Mouse (Mus musculus) myocyte (in vitro differentiated cells): ENCODE results near the gene Klrg2. TPM values are rescaled to one million over a fixed set of nuclear protein-coding genes. Genes with fewer than 3 reads are reported as not detected.

Experiments used
- H3K27me3 ChIP-seq: one replicate; pipeline ENCODE4 v1.6.1; 2011; ENCODE audit not compliant: control insufficient read depth, insufficient read depth, insufficient read length
- H3K36me3 ChIP-seq: one replicate; pipeline ENCODE4 v1.6.1; 2011; ENCODE audit not compliant: control insufficient read depth, insufficient read depth
- H3K4me2 ChIP-seq: one replicate; pipeline ENCODE4 v1.6.1; 2011; ENCODE audit warnings: low read depth, control low read depth
- H3K4me3 ChIP-seq: one replicate; pipeline ENCODE4 v1.5.1; 2011; ENCODE audit warnings: mild to moderate bottlenecking, control low read depth, moderate library complexity
- H3K79me2 ChIP-seq: one replicate; pipeline ENCODE4 v1.6.1; 2011; ENCODE audit not compliant: control insufficient read depth, insufficient read depth
- H3ac ChIP-seq: one replicate; pipeline ENCODE4 v1.6.1; 2011; ENCODE audit not compliant: control insufficient read depth, insufficient read length
- CEBPB ChIP-seq: IDR thresholded peaks from 2 replicates; pipeline ENCODE4 v1.6.1; 2011; ENCODE audit warnings: mild to moderate bottlenecking, moderate library complexity; ENCODE audit not compliant: poor library complexity, insufficient read depth, severe bottlenecking
- E2F4 ChIP-seq: IDR thresholded peaks from one replicate; pipeline ENCODE4 v1.6.1; 2011; ENCODE audit warnings: mild to moderate bottlenecking, control low read depth, moderate library complexity; ENCODE audit not compliant: insufficient read depth
- MAX ChIP-seq: IDR thresholded peaks from one replicate; pipeline ENCODE4 v1.6.1; 2011; ENCODE audit warnings: low read depth, mild to moderate bottlenecking, control low read depth
- MYOD1 ChIP-seq, 3 experiments: IDR thresholded peaks; one replicate each; pipeline ENCODE4 v1.6.1; 2011; ENCODE audit warnings: control low read depth in 2 of 3, low read depth in 2 of 3, mild to moderate bottlenecking in 2 of 3, moderate library complexity in 1 of 3; ENCODE audit not compliant: insufficient read length in 2 of 3, control insufficient read depth in 1 of 3
- MYOG ChIP-seq, 3 experiments: IDR thresholded peaks; one replicate each; pipeline ENCODE4 v1.6.1; 2011; ENCODE audit warnings: control low read depth in 2 of 3, low read depth in 2 of 3, mild to moderate bottlenecking in 2 of 3; ENCODE audit not compliant: insufficient read length in 2 of 3, control insufficient read depth in 1 of 3, insufficient read depth in 1 of 3
- POLR2A ChIP-seq: IDR thresholded peaks from one replicate; pipeline ENCODE4 v1.6.1; 2011; ENCODE audit warnings: low read depth, mild to moderate bottlenecking, control low read depth, moderate library complexity; ENCODE audit not compliant: insufficient read length
- POLR2AphosphoS2 ChIP-seq: IDR thresholded peaks from one replicate; pipeline ENCODE4 v1.6.1; 2011; ENCODE audit warnings: low read depth, control low read depth; ENCODE audit not compliant: insufficient read length
- REST ChIP-seq: IDR thresholded peaks from one replicate; pipeline ENCODE4 v1.6.1; 2011; ENCODE audit warnings: mild to moderate bottlenecking, control low read depth, moderate library complexity; ENCODE audit not compliant: insufficient read depth, insufficient read length
- SRF ChIP-seq: IDR thresholded peaks from one replicate; pipeline ENCODE4 v1.6.1; 2011; ENCODE audit warnings: low read depth; ENCODE audit not compliant: control insufficient read depth, insufficient read length
- TCF12 ChIP-seq: IDR thresholded peaks from one replicate; pipeline ENCODE4 v1.6.1; 2011; ENCODE audit warnings: mild to moderate bottlenecking, control low read depth; ENCODE audit not compliant: poor library complexity, insufficient read depth, severe bottlenecking
- TCF3 ChIP-seq: IDR thresholded peaks from one replicate; pipeline ENCODE4 v1.6.1; 2011; ENCODE audit warnings: low read depth, control low read depth; ENCODE audit not compliant: insufficient read length
- USF1 ChIP-seq: IDR thresholded peaks from one replicate; pipeline ENCODE4 v1.6.1; 2011; ENCODE audit warnings: low read depth, mild to moderate bottlenecking, control low read depth, moderate library complexity
- polyA plus RNA-seq: library from polyadenylated mRNA; unstranded; fragments of >200 nt; fragmentation: generic; extraction: Trizol; gene quantifications from one replicate; pipeline ENCODE4 v1.2.1, GENCODE M21; 2012; ENCODE audit warnings: missing spikeins

The Klrg2 gene
- polyA plus RNA-seq, 1 experiment = 1.7 TPM

GRCm38 (mm10) chr6:38623457-38623856 lies 13.6 kb downstream of the Klrg2 start:
- Histone ChIP-seq H3K36me3 (peaks cover 9% of the 10 kb centered on the region), H3K79me2 (no peaks in the 10 kb centered on the region), H3K4me2 (no peak overlapping the region), H3K4me3 (no peak overlapping the region), H3ac (no peak overlapping the region), H3K27me3 (no peaks in the 10 kb centered on the region)
- TF ChIP-seq USF1 = no peak
- TF ChIP-seq MAX = no peak
- no peak for TF ChIP-seq CEBPB
- TF ChIP-seq MYOD1 (IDR thresholded peaks at IDR 0.05; ENCODE audit: control insufficient read depth in 1 of 3, insufficient read length in 2 of 3, low read depth in 2 of 3) = no peak

- H3ac ChIP-seq = no peak overlapping the region
- no peak for TF ChIP-seq REST
- TF ChIP-seq TCF12 = no peak
- TF ChIP-seq MAX = no peak
- no peak for TF ChIP-seq E2F4
- no peak for TF ChIP-seq POLR2A
- no peak for TF ChIP-seq CEBPB
- no peak for TF ChIP-seq POLR2AphosphoS2
- TF ChIP-seq MYOD1 (IDR thresholded peaks at IDR 0.05; ENCODE audit: control insufficient read depth in 1 of 3, insufficient read length in 2 of 3, low read depth in 2 of 3) = no peak
- TF ChIP-seq MYOG (IDR thresholded peaks at IDR 0.05; ENCODE audit: control insufficient read depth in 1 of 3, insufficient read depth in 1 of 3, insufficient read length in 2 of 3, low read depth in 2 of 3) = no peak
- H3K27me3 ChIP-seq = no peaks in the 10 kb centered on the region
- H3K4me3 ChIP-seq = no peak overlapping the region
- H3K36me3 ChIP-seq = peaks cover 12% of the 10 kb centered on the region
- H3K79me2 ChIP-seq = no peaks in the 10 kb centered on the region
- H3K4me2 ChIP-seq = no peak overlapping the region
Observed at GRCm38 (mm10) chr6:38622406-38622805, 14.6 kb downstream of the Klrg2 start.

GRCm38 (mm10) chr6:38609892-38610291 lies 27.1 kb downstream of the Klrg2 start:
- H3K4me3 ChIP-seq = no peak overlapping the region
- no peak overlapping the region for H3K4me2 ChIP-seq
- TF ChIP-seq POLR2AphosphoS2 (no peak), REST (no peak), SRF (no peak)
- H3K36me3 ChIP-seq = peaks cover 65% of the 10 kb centered on the region
- no peak overlapping the region for H3ac ChIP-seq
- no peaks in the 10 kb centered on the region for H3K27me3 ChIP-seq
- H3K79me2 ChIP-seq = no peaks in the 10 kb centered on the region

GRCm38 (mm10) chr6:38597481-38597880 lies 39.6 kb downstream of the Klrg2 start:
- Histone ChIP-seq H3K79me2 (peaks cover 9% of the 10 kb centered on the region), H3K4me3 (no peak overlapping the region)

GRCm38 (mm10) chr6:38581711-38582110 lies 55.3 kb downstream of the Klrg2 start:
- no peak overlapping the region for H3K4me3 ChIP-seq
- H3K79me2 ChIP-seq = peaks cover 72% of the 10 kb centered on the region
- peaks cover 51% of the 10 kb centered on the region for H3K36me3 ChIP-seq
- no peak overlapping the region for H3ac ChIP-seq
- TF ChIP-seq TCF12 = no peak
- no peak for TF ChIP-seq SRF
- TF ChIP-seq MAX = no peak
- no peak for TF ChIP-seq USF1
- TF ChIP-seq E2F4 = no peak
- no peak for TF ChIP-seq POLR2A
- TF ChIP-seq CEBPB = no peak
- TF ChIP-seq TCF3 = no peak
- TF ChIP-seq MYOD1 (IDR thresholded peaks at IDR 0.05; ENCODE audit: control insufficient read depth in 1 of 3, insufficient read length in 2 of 3, low read depth in 2 of 3) = no peak
- TF ChIP-seq REST = no peak
- TF ChIP-seq POLR2AphosphoS2 = no peak
- no peak for TF ChIP-seq MYOG (IDR thresholded peaks at IDR 0.05; ENCODE audit: control insufficient read depth in 1 of 3, insufficient read depth in 1 of 3, insufficient read length in 2 of 3, low read depth in 2 of 3)
- H3K27me3 ChIP-seq = no peaks in the 10 kb centered on the region
- no peak overlapping the region for H3K4me2 ChIP-seq

More at GRCm38 (mm10) chr6:38597481-38597880, 39.6 kb downstream of the Klrg2 start:
- peaks cover 58% of the 10 kb centered on the region for H3K36me3 ChIP-seq
- no peaks in the 10 kb centered on the region for H3K27me3 ChIP-seq
- H3ac ChIP-seq = no peak overlapping the region
- no peak overlapping the region for H3K4me2 ChIP-seq
- no peak for TF ChIP-seq MYOD1 (IDR thresholded peaks at IDR 0.05; ENCODE audit: control insufficient read depth in 1 of 3, insufficient read length in 2 of 3, low read depth in 2 of 3)
- no peak for TF ChIP-seq POLR2A
- TF ChIP-seq MAX = no peak
- TF ChIP-seq E2F4 = no peak
- no peak for TF ChIP-seq TCF12
- TF ChIP-seq REST = no peak
- TF ChIP-seq USF1 = no peak
- no peak for TF ChIP-seq TCF3
- no peak for TF ChIP-seq CEBPB
- TF ChIP-seq MYOG (IDR thresholded peaks at IDR 0.05; ENCODE audit: control insufficient read depth in 1 of 3, insufficient read depth in 1 of 3, insufficient read length in 2 of 3, low read depth in 2 of 3) = no peak
- TF ChIP-seq POLR2AphosphoS2 = no peak
- TF ChIP-seq SRF = no peak
